Mouse (Mus musculus): ENCODE data around the gene Ankrd12. TPM values are rescaled to one million over a fixed set of nuclear protein-coding genes. Genes with fewer than 3 reads are reported as not detected.

Ankrd12 gene
- polyA plus RNA-seq, 1 experiment from 2014 or later: 20.4 TPM

GRCm38 (mm10) chr17:65916135-65916668 is 160.7 kb downstream of the Ankrd12 start:
- ChIA-PET CTCF (interaction anchor here (1.0 to 1.8 kb wide), 5 partner anchors 19 to 45 kb away, joined by 3 to 6 read pairs (median 3); partner anchors contain the start of gene Twsg1), POLR2A (interaction anchor here (0.7 to 1.1 kb wide), 3 partner anchors 12 to 34 kb away, joined by 3 to 4 read pairs (median 3); no protein-coding TSS in a partner anchor)
- in situ Hi-C loops (cut with MboI; ENCODE audit: low pct_unique_long_range_greater_than_20kb): no loop called here
- no peaks in the 10 kb centered on the region for H3K27me3 ChIP-seq
- no peak for TF ChIP-seq CTCF (IDR thresholded peaks at IDR 0.05)
- ATAC-seq (peak; percentile 98), DNase-seq (ENCODE audit: low read depth, low spot score) (peak; percentile 91)

Other genes with a start within 250 kb of the Ankrd12 start
- 65.8 TPM for gene Ralbp1, start 191.3 kb downstream of the Ankrd12 start, polyA plus RNA-seq (2021)
- gene Twsg1, start 125.9 kb downstream of the Ankrd12 start, polyA plus RNA-seq (2021): 162 TPM
- 294 TPM for gene Ndufv2, start 24.5 kb upstream of the Ankrd12 start, polyA plus RNA-seq (2021)
- gene Washc1, start 34.5 kb upstream of the Ankrd12 start, polyA plus RNA-seq (2021): 57.7 TPM
- 12.7 TPM for gene Ddx11, start 46.4 kb upstream of the Ankrd12 start, polyA plus RNA-seq (2021)